Mouse (Mus musculus) pancreas, adult 10 weeks (tissue): Measurements from ENCODE around the gene Olfr165. TPM values are rescaled to one million over a fixed set of nuclear protein-coding genes. Genes with fewer than 3 reads are reported as not detected.

Source experiments
- polyA plus RNA-seq: library from polyadenylated mRNA; stranded (reverse); fragments of 350-450 nt; fragmentation: Illumina TruSeq; extraction: RNeasy Lipid Tissue Mini Kit (QIAGEN cat#74804); gene quantifications from one replicate; pipeline ENCODE4 v1.2.3, GENCODE M21; 2015; ENCODE audit warnings: low read depth, low replicate concordance; ENCODE audit not compliant: insufficient read depth

The Olfr165 gene
- polyA plus RNA-seq: not detected

GRCm38 (mm10) chr16:19423034-19423433 is at the start of gene Olfr165:
TSS of gene Olfr165 (minus strand) at chr16:19423134.

Other genes with a start within 250 kb of the Olfr165 start
- not detected for gene Olfr164, start 109.1 kb downstream of the Olfr165 start, polyA plus RNA-seq
- gene Olfr166, start 60.6 kb upstream of the Olfr165 start, polyA plus RNA-seq: not detected
- gene Olfr167, start 99.1 kb upstream of the Olfr165 start, polyA plus RNA-seq: not detected
- gene Olfr168, start 112.4 kb upstream of the Olfr165 start, polyA plus RNA-seq: not detected
- gene Olfr169, start 148.7 kb upstream of the Olfr165 start, polyA plus RNA-seq: not detected
- gene Olfr170, start 188.7 kb upstream of the Olfr165 start, polyA plus RNA-seq: not detected
- gene Olfr171, start 206.8 kb upstream of the Olfr165 start, polyA plus RNA-seq: not detected